Mouse (Mus musculus): Measurements from ENCODE around the gene Dnajc11.
A peak's percentile ranks its signal among the peaks of the same experiment; 100 is the strongest.

GRCm38 (mm10) chr4:152010091-152010706, 76.7 kb downstream of the Dnajc11 start:
- no peak for TF ChIP-seq CTCF (IDR thresholded peaks at IDR 0.05)
- TF ChIP-seq EP300 (IDR thresholded peaks at IDR 0.05), result 0 out of 2 replicates have a peak, but pooled peaks have one; percentile 15

Measured in lung, postnatal 0 days (tissue).